Mouse (Mus musculus) left cerebral cortex, adult 2 months (tissue): ENCODE measurements around the gene Sorcs2. TPM values are rescaled to one million over a fixed set of nuclear protein-coding genes. Genes with fewer than 3 reads are reported as not detected.

Source experiments
- DNase-seq, 2 experiments: peaks; one replicate each; pipeline ENCODE4 v3.0.0; 2021 to 2022; ENCODE audit warnings: low spot score in 2 of 2, mixed read lengths in 1 of 2; ENCODE audit errors: extremely low spot score in 1 of 2
- H3K27ac ChIP-seq: fragments of 200-600 bp; 2 replicates; pipeline ENCODE4 v1.8.1; 2022
- H3K4me3 ChIP-seq: fragments of 200-600 bp; 2 replicates; pipeline ENCODE4 v1.8.1; 2022
- CTCF ChIP-seq: fragments of 200-600 bp; IDR thresholded peaks from 2 replicates; pipeline ENCODE4 v1.8.1; 2022; ENCODE audit warnings: antibody characterized with exemption, mild to moderate bottlenecking, moderate library complexity
- intact Hi-C: fragments of 180-260 bp; cut with DNase I; formaldehyde crosslinking; loops from one replicate; pipeline ENCODE4 v1.15.1; 2025
- total RNA-seq, 2 experiments: library from RNA; stranded (reverse); gene quantifications; 2 replicates each; pipeline ENCODE4 v1.2.3; 2021

Sorcs2 gene
- total RNA-seq, 2 experiments from 2014 or later = 39.3 to 39.7 TPM

DNA sequence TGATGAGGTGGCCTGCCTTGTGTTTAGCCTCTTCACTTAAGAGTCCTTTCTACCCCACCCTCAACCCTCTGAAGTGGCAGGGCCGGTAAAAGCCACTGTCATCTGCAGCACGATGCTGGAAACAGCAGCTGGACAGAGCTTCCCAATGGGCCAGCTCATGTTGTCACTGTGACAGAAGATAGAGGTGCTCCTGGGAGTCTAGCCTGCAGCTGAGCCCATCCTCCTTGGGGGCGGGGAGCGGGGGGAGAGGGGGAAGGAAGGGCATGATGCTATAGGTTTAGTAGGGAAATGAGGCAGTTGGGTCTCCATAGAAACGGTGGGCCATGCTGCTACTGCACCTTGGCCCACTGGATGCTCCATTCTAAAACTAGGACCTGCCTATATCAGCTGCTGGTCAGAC lies 279.9 kb downstream of the Sorcs2 start:
- intact Hi-C loops = no loop called here
- Histone ChIP-seq H3K4me3 (no peak overlapping the region), H3K27ac (no peak overlapping the region)
- no peak for DNase-seq
- TF ChIP-seq CTCF = no peak

DNA sequence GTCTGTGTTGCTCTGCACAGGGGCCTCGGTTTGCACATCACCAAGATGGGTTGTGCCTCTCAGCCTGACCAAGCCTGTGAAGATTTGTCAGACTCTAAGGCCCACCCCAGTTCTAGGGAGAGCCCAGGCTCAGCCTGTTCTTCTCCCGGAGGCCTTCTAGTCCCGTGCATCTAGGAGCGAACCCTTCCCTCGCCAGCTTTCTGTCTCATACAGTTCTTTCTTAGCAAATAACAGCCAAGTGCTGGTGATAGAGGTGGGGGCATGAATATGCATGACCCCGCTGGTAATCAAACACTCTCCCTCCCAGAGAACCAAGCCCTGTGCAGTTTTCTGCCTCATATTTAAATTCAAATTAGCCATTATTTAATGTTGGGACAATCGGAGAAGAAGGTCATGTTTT lies 282.4 kb downstream of the Sorcs2 start:
- intact Hi-C loops = no loop called here
- no peak overlapping the region for H3K27ac ChIP-seq
- no peak for DNase-seq
- no peak for TF ChIP-seq CTCF
- H3K4me3 ChIP-seq = no peak overlapping the region

DNA sequence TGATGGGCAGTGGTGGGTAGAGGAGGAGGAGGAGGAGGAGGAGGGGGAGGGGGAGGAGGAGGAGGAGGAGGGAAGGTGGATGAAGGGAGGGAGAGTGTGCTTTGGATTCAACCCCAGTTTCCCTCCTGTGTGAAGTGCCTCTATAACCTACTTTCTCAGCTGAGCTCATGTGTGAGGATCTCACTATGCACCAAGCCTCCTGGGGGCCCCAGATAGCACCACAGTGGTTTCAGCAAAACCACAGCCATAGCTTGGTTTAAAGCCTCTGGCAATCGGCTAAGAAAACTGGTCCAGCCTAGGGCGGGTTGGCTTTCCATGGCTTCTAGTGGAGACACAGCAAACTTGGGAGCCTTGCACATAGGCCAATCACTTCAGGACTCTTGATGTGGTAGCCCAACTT lies 284.2 kb downstream of the Sorcs2 start:
- Histone ChIP-seq H3K4me3 (no peak overlapping the region), H3K27ac (no peak overlapping the region)
- intact Hi-C loops = no loop called here
- no peak for TF ChIP-seq CTCF
- DNase-seq = no peak

DNA sequence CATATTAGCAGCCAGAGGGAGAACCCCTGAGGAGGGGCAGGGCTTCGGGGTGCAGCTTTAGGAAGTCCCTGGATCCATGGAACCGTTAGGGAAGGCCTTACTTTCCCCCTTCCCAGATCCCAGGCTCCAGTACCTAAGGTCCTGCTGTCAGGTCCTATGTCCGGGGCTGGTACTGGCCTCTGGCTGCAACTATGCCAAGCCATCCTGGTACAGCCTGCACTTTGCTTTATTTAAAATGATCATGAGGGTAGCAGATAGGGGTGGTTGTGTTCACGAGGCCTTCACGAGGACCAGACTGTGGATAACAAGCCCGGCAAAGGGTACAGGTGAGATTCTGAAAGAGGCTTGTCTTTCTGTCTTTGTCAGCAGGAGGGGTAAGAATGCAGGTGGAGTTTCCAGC lies 285.2 kb downstream of the Sorcs2 start:
- Histone ChIP-seq H3K4me3 (no peak overlapping the region), H3K27ac (no peak overlapping the region)
- TF ChIP-seq CTCF = no peak
- DNase-seq = no peak
- intact Hi-C loops = no loop called here

DNA sequence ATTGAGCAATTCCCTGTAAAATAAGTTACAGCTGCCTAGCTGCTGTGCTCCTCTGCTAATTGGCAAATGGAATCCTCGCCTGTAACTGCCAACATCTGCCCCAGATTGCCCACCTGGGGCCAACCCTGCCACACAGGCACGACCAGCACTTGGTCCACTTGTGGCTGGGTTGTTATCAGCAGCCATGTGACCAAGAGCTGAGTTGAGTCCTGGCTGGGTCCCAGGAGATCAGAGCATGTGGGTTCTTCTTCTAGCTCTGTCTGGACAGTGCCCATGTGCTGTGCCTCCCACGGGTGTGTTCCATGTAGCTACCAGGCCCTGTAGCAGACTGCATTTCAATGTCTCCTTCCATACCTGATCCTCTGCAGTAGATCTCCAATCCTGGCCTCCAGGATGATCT lies 286.4 kb downstream of the Sorcs2 start:
- no peak for TF ChIP-seq CTCF

DNA sequence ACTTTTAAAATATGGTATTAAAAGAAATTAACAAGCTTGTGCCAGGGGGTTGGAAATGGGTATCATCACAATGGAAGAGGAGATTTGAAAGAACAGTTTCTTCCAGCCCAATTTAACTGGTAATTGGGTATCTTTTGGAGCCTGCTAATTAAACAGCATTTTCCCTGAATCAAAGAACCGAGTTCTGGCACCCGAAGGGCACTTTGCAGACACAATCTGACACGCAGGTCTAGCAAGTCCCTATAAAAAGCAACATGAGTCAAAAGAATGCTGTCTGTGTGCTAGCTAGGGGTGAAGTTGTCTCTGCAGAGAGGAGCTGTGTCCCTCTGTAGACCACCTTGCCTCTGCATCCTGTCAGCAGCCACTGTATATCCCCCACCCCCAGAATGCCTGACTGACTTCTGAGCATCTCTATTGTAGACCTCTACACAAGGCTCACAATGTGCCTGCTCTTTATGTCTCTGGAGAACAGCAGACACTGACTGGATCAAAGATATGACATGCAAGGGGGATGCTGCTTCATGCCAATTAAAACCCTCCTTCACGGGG lies 289.5 kb downstream of the Sorcs2 start:
- no peak for TF ChIP-seq CTCF
- intact Hi-C loops = no loop called here
- DNase-seq = no peak
- H3K4me3 ChIP-seq = no peak overlapping the region
- H3K27ac ChIP-seq = no peak overlapping the region

More for the DNA sequence above, 286.4 kb downstream of the Sorcs2 start:
- Histone ChIP-seq H3K4me3 (no peak overlapping the region), H3K27ac (no peak overlapping the region)
- intact Hi-C loops = no loop called here
- no peak for DNase-seq

DNA sequence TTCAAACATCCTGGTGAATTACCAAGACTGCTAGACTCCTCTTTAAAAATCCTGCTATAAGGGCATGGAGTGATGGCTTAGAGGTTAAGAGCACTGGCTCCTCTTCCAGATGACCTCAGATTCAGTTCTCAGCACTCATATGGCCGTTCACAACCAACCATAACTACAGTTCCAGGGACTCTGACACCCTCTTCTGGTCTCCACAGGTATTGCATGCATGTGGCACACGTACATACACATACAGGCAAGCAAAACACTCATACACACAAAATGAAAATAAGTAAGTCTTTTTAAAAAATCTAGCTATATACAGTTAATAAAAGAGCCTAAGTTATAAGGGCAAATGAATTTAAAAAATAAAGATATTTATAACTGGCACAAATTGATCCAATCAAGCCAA lies 294.5 kb downstream of the Sorcs2 start:
- intact Hi-C loops = no loop called here
- Histone ChIP-seq H3K4me3 (no peak overlapping the region), H3K27ac (no peak overlapping the region)
- no peak for DNase-seq
- TF ChIP-seq CTCF = peak; percentile 28

DNA sequence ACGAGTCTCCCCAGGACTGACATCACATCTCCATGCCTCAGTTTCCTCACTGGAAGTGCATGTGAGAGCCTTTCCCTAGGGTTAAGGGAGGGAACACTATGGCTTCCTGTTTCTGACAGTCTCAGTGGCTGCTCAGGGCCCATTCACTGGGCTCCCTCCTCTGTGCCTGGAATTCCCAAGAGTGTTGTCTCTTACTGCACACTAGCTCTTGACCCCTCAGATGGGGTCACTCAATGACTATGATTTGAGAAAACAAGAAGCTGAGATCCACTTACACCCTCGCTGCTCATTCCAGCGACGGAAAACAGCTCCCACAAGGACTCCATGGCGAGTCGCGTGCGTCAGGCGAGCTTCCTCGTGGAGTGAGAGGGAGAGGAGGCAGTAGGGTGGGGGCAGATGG lies 296.8 kb downstream of the Sorcs2 start:
- no peak for DNase-seq
- no peak for TF ChIP-seq CTCF
- intact Hi-C loops = no loop called here
- H3K27ac ChIP-seq = no peak overlapping the region
- no peak overlapping the region for H3K4me3 ChIP-seq

DNA sequence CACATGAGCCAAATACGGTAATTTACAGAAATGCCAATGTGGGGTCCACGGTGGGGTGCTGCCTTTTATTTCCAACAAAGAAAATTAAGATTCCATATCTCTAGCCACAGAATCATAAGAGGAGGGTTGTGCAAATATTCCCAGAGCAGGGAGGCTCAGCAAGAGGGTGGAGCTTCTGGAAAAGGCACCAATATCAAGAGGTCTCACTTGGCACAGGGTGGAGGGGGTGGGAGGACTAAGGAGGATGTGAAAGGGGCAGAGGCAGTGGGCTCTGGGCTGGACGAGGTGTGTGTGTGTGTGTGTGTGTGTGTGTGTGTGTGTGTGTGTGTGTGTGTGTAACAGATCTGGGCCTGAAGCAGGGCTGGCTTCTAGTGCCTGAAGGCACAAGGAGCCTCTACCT lies 297.5 kb downstream of the Sorcs2 start:
- intact Hi-C loops = no loop called here
- no peak for TF ChIP-seq CTCF
- no peak for DNase-seq
- Histone ChIP-seq H3K27ac (no peak overlapping the region), H3K4me3 (no peak overlapping the region)

DNA sequence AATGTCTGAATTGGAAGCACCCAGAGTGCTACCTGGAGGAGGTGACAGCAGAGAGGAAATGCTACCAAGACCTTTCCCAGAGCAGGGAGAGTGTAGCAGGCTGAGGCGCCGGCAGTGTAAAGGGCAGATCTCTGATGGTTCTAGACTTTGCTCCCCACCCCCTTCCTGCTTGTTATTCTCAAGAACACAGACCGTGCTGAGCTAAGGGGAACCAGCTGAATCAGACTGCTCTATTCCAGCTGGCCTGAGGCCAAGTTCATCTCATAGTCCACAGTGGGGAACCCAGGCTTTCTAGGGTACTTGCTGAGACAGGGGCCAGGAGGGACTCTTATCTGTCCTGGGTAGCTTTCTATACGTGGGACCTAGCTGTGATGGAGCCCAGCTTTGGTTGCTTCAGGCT lies 298.3 kb downstream of the Sorcs2 start:
- Histone ChIP-seq H3K27ac (no peak overlapping the region), H3K4me3 (no peak overlapping the region)
- TF ChIP-seq CTCF = no peak
- no peak for DNase-seq
- intact Hi-C loops = no loop called here

DNA sequence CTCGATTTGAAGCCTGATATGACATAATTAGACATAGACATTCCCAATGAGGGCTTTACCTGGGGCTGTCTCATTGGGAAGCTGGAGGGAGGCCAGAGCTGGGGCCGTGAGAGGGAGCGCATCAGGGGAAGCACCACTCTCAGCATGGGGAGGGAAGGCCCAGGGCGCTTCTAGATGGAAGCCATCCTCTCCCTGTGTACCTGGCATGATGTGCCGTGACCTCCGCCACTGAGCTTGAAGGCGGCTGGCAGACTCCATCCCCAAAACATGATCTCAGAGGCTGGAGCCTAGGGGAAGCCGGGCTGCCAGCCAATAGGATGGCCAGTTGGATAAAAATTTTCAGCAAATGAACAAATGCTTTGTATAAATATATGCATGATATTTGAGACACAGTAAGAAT lies 301.9 kb downstream of the Sorcs2 start:
- H3K27ac ChIP-seq = no peak overlapping the region
- no peak for DNase-seq
- no peak overlapping the region for H3K4me3 ChIP-seq
- intact Hi-C loops = no loop called here
- TF ChIP-seq CTCF = no peak

DNA sequence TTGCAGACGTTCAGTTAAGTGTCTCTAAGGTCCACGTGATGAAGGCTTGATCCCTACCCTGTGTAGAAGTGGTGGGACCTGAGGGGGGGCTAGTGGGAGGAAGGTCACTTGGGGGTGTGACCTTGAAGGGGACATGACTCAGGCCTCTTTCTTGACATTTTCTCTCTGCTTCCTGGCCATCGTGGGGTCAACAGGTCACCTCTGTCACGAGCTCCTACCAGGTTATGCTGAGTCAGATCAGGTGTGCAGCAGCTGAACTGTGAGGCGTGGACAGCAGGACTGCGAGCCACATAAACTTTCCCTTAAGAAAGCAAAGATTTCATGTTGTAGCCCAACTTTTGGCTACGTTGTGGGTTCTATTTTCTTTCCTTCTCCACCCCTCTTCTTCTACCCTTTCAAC lies 307.9 kb downstream of the Sorcs2 start:
- DNase-seq = no peak
- H3K4me3 ChIP-seq = no peak overlapping the region
- H3K27ac ChIP-seq = no peak overlapping the region
- no peak for TF ChIP-seq CTCF
- intact Hi-C loops = no loop called here

DNA sequence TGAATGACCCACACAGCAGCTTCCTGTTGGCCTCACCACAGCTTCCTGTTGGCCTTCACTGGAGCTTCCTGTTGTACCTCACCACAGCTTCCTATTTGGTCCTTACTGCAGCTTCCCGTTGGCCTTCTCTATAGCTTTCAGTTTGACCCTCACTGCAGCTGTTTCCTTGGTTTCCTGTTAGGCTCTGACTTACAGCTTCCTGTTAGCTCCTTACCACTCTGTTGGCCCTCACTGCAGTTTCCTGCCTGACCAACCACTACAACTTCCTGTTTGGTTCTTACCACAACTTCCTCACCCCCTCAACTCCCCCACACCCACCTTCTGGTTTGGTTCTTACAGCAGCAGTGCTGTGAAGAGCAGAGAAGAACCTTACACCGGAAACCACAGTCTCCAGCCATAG lies 308.7 kb downstream of the Sorcs2 start:
- no peak for DNase-seq
- intact Hi-C loops = no loop called here
- no peak for TF ChIP-seq CTCF
- no peak overlapping the region for H3K27ac ChIP-seq
- H3K4me3 ChIP-seq = no peak overlapping the region

DNA sequence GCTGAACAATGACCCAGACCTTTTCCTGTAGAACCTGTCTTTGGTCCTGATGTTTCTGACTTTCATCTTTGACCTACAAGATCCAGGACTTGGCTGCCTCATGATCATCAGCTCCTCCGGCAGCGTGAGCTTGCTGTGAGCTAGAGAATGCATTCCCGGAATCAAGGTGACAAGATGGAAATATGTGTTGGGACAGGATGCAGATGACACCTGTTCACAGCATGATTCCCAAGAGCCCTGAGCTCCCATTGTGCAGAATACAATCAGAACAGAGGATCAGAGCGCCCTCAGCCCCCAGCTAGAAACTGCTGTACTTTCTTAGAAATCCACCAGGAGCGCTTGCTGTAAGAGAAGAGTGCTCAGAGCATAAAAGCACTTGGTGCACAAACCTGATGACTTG lies 311.0 kb downstream of the Sorcs2 start:
- peak; percentile 28 for TF ChIP-seq CTCF
- no peak for DNase-seq
- H3K4me3 ChIP-seq = no peak overlapping the region
- no peak overlapping the region; the same call in 1 of the 2 replicates for H3K27ac ChIP-seq
- intact Hi-C loops = no loop called here
